Mouse (Mus musculus) hindbrain, embryonic 16.5 days (tissue): Measurements from ENCODE around the gene Pcdh15. TPM values are rescaled to one million over a fixed set of nuclear protein-coding genes. Genes with fewer than 3 reads are reported as not detected.

Source experiments
- ATAC-seq: fragments of 200-750 bp; cut with Nextera tagmentation; 2 replicates; pipeline ENCODE4 v1.8.0; 2017; ENCODE audit warnings: moderate TSS enrichment, moderate library complexity
- H3K27ac ChIP-seq: fragments of 300-500 bp; sonication (generic); 2 replicates; pipeline ENCODE4 v1.5.1; 2014; ENCODE audit warnings: low read depth, mild to moderate bottlenecking, control low read depth, low read length, moderate library complexity
- H3K27me3 ChIP-seq: fragments of 300-500 bp; sonication (generic); replicated peaks from 2 replicates; pipeline ENCODE4 v1.6.1; 2014; ENCODE audit warnings: low read length; ENCODE audit not compliant: control insufficient read depth, insufficient read depth
- H3K36me3 ChIP-seq: fragments of 300-500 bp; sonication (generic); 2 replicates; pipeline ENCODE4 v1.6.1; 2014; ENCODE audit warnings: mild to moderate bottlenecking, low read length, moderate library complexity, mixed read lengths; ENCODE audit not compliant: control insufficient read depth, insufficient read depth
- H3K4me1 ChIP-seq: fragments of 300-500 bp; sonication (generic); 2 replicates; pipeline ENCODE4 v1.6.1; 2014; ENCODE audit warnings: low read depth, low read length; ENCODE audit not compliant: control insufficient read depth, insufficient read depth
- H3K4me2 ChIP-seq: fragments of 300-500 bp; sonication (generic); 2 replicates; pipeline ENCODE4 v1.6.1; 2014; ENCODE audit warnings: mild to moderate bottlenecking, low read length, control low read depth, moderate library complexity
- H3K4me3 ChIP-seq: fragments of 300-500 bp; sonication (generic); 2 replicates; pipeline ENCODE4 v1.5.1; 2014; ENCODE audit warnings: mild to moderate bottlenecking, low read length, control low read depth, moderate library complexity
- H3K9ac ChIP-seq: fragments of 300-500 bp; sonication (generic); 2 replicates; pipeline ENCODE4 v1.6.1; 2014; ENCODE audit warnings: low read depth, mild to moderate bottlenecking, control low read depth, low read length, moderate library complexity
- H3K9me3 ChIP-seq: fragments of 300-500 bp; sonication (generic); 2 replicates; pipeline ENCODE4 v1.6.1; 2014; ENCODE audit warnings: mild to moderate bottlenecking, low read length, moderate library complexity; ENCODE audit not compliant: control insufficient read depth
- WGBS: fragments of 180-500 bp; shearing (Covaris S2); extraction: QIAGEN DNeasy Blood & Tissue Kit; methylation state at CpG from one replicate; pipeline ENCODE4 v1.1.7; 2014; 5-methylcytosine and 5-hydroxymethylcytosine counted together
- polyA plus RNA-seq: library from polyadenylated mRNA; unstranded; fragments of >200 nt; fragmentation: Nextera tagmentation; extraction: Ambion mirVana; gene quantifications from 2 replicates; pipeline ENCODE4 v1.2.1, GENCODE M21; 2015

Gene Pcdh15
- polyA plus RNA-seq, 1 experiment from 2014 or later, result 14.3 TPM

- Histone ChIP-seq H3K4me2 (no peak overlapping the region), H3K27me3 (no peaks in the 10 kb centered on the region), H3K4me1 (no peaks in the 10 kb centered on the region), H3K36me3 (no peaks in the 10 kb centered on the region), H3K27ac (no peak overlapping the region), H3K9ac (no peak overlapping the region), H3K4me3 (no peak overlapping the region), H3K9me3 (no peaks in the 10 kb centered on the region)
- ATAC-seq, result no peak
- 84% methylated on average over 2 of the region's 2 CpGs for WGBS
Measured at GRCm38 (mm10) chr10:74538371-74538770, 1439.2 kb downstream of the Pcdh15 start.

DNA sequence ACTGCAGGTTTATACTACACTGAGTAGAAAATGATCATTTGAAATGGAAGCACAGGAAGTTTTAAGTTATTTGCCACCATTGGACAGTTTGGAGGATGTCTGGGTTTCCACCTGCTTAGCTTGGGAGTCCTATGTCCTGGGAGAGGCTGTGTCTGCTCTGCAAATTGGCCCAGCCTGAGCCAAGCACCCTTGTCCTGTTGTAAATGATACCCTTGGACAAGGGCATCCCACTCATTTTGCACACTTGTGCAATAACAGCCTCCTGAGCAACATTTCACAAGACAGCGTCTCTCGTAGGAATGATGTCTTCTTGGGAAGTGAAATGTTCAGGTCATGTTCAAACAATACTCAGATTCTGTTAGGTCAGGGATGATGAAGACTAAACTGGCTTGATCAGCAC, 1456.2 kb downstream of the Pcdh15 start:
- Histone ChIP-seq H3K4me3 (no peak overlapping the region), H3K27me3 (no peaks in the 10 kb centered on the region), H3K4me2 (no peak overlapping the region), H3K36me3 (no peaks in the 10 kb centered on the region), H3K9me3 (no peaks in the 10 kb centered on the region), H3K4me1 (no peaks in the 10 kb centered on the region), H3K27ac (no peak overlapping the region), H3K9ac (no peak overlapping the region)
- 49% methylated on average over 2 of the region's 2 CpGs for WGBS
- ATAC-seq, result no peak

- WGBS, result 75% methylated on average over 3 of the region's 3 CpGs
- H3K4me3 ChIP-seq, result no peak overlapping the region
Measured at GRCm38 (mm10) chr10:74569603-74570002, 1470.5 kb downstream of the Pcdh15 start.

DNA sequence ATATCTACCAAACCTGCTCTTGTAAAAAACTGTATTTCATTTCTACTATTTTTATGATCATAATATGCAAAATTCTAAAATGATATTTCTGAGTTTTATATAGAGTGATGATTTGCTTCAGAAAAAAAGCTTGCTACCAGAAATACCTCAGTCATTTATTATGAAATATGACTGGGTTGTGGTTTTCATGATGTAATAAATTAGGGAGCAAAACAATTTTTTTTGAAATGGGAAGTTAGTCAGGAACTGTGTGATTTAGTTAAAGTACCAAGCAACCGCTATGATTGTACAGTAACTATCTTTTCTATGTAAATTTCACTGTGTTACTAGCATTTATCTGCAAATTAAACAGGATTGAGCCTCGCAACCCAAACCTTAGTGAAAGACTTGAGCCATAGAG, 1480.8 kb downstream of the Pcdh15 start:
- no peak overlapping the region for H3K4me3 ChIP-seq
- no peaks in the 10 kb centered on the region for H3K4me1 ChIP-seq
- H3K36me3 ChIP-seq, result no peaks in the 10 kb centered on the region
- H3K9ac ChIP-seq, result no peak overlapping the region
- no peaks in the 10 kb centered on the region for H3K27me3 ChIP-seq
- H3K27ac ChIP-seq, result no peak overlapping the region
- H3K9me3 ChIP-seq, result no peaks in the 10 kb centered on the region
- H3K4me2 ChIP-seq, result no peak overlapping the region
- WGBS, result 93% methylated on average over 2 of the region's 2 CpGs
- ATAC-seq, result no peak

More at GRCm38 (mm10) chr10:74569603-74570002, 1470.5 kb downstream of the Pcdh15 start:
- no peaks in the 10 kb centered on the region for H3K4me1 ChIP-seq
- no peak overlapping the region for H3K27ac ChIP-seq
- H3K4me2 ChIP-seq, result no peak overlapping the region
- no peak overlapping the region for H3K9ac ChIP-seq
- H3K36me3 ChIP-seq, result no peaks in the 10 kb centered on the region
- ATAC-seq, result no peak
- no peaks in the 10 kb centered on the region for H3K27me3 ChIP-seq
- no peaks in the 10 kb centered on the region for H3K9me3 ChIP-seq

GRCm38 (mm10) chr10:74591799-74592198, 1492.7 kb downstream of the Pcdh15 start:
- Histone ChIP-seq H3K4me2 (no peak overlapping the region), H3K9ac (no peak overlapping the region), H3K27me3 (no peaks in the 10 kb centered on the region), H3K4me1 (no peaks in the 10 kb centered on the region), H3K9me3 (no peaks in the 10 kb centered on the region), H3K27ac (no peak overlapping the region), H3K36me3 (no peaks in the 10 kb centered on the region), H3K4me3 (no peak overlapping the region)
- WGBS, result 71% methylated on average over 3 of the region's 3 CpGs
- ATAC-seq, result no peak

DNA sequence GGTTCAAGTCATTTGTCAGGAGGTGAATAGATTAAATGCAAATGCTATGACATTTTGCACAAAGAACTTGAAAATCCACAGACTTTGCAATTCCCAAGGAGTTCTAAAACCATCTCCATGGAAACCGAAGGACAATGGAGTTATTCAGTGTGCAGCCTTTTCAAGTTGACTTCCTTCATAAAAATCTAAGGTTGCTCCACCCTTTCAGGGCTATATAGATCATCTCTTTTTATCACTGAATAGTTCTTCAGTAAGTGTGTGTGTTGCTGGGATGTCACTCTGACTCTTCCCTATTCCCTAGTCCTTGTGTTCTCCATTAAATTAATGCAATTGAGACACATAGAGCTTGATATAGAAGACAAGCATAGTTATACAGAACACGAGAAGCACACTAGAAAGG, 1508.5 kb downstream of the Pcdh15 start:
- WGBS, result 63% methylated on average over 2 of the region's 2 CpGs
- Histone ChIP-seq H3K4me1 (no peaks in the 10 kb centered on the region), H3K9ac (no peak overlapping the region), H3K4me2 (no peak overlapping the region), H3K4me3 (no peak overlapping the region), H3K36me3 (no peaks in the 10 kb centered on the region), H3K27me3 (no peaks in the 10 kb centered on the region), H3K27ac (no peak overlapping the region), H3K9me3 (no peaks in the 10 kb centered on the region)
- no peak for ATAC-seq

DNA sequence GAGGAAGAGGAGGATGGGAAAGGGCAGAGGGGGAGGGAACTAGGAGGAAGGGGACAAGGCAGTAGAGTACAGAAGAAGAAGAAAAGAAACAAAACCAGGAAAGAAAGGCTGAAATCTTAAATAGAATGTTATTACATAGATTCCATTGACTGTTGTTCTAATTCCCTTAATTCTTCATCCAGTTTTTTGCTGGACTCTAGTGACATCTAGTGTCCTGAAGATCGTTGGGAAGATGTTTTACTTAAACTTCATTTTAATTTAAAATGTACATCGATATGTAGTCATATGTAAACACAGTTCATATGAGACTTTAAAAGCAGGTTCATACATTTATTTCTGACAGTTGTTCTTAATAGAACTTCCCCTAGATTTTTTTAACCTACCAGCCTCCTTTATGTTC, 1522.7 kb downstream of the Pcdh15 start:
- 49% methylated on average over 2 of the region's 2 CpGs for WGBS
- ATAC-seq, result no peak
- H3K27ac ChIP-seq, result no peak overlapping the region

DNA sequence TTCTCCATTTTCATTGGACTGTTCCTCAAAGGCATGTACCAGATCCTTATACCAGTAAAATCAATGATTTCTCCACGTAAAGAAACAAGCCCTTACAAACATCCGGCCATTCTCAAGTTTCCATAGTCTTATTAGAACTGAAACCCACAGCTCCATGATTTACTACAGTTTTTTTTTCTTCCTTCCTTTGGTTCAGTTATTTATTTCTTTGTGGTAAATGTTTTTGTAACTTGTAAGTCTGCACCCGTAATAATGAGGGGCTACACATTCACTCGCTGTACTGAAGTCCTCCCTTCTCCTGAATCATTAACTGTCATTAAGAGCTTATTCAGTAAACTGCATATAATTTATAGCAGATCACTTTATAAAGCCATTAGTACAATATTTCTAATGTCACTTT, 1526.6 kb downstream of the Pcdh15 start:
- no peak overlapping the region for H3K4me2 ChIP-seq
- no peaks in the 10 kb centered on the region for H3K27me3 ChIP-seq
- no peaks in the 10 kb centered on the region for H3K9me3 ChIP-seq
- no peak overlapping the region for H3K9ac ChIP-seq
- H3K36me3 ChIP-seq, result no peaks in the 10 kb centered on the region
- H3K27ac ChIP-seq, result no peak overlapping the region
- H3K4me3 ChIP-seq, result no peak overlapping the region
- WGBS, result 74% methylated on average over 4 of the region's 4 CpGs
- ATAC-seq, result no peak
- no peaks in the 10 kb centered on the region for H3K4me1 ChIP-seq

More for the DNA sequence above, 1522.7 kb downstream of the Pcdh15 start:
- no peak overlapping the region for H3K4me3 ChIP-seq
- H3K9me3 ChIP-seq, result no peaks in the 10 kb centered on the region
- H3K4me1 ChIP-seq, result no peaks in the 10 kb centered on the region
- no peaks in the 10 kb centered on the region for H3K36me3 ChIP-seq
- H3K4me2 ChIP-seq, result no peak overlapping the region
- H3K27me3 ChIP-seq, result no peaks in the 10 kb centered on the region
- H3K9ac ChIP-seq, result no peak overlapping the region

DNA sequence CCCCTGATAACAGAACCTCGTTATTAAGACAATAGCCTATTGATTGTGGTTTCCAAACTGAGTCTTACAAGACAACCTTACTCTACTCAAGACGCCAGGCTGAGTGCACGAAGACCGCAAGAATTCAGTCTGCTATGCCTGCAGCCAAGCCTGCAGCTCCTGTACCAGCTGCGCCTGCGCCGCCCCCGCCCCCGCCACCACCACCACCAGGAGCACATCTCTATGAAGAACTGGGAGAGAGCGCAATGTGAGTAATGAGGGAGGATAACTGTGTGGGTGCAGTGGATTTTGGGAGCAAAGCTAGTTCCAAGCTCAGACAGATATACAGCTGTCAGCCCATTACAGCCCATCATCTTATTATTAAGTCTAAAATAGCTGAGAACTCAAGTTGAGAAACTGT, 1527.5 kb downstream of the Pcdh15 start:
- Histone ChIP-seq H3K36me3 (no peaks in the 10 kb centered on the region), H3K9ac (no peak overlapping the region), H3K4me1 (no peaks in the 10 kb centered on the region), H3K4me2 (no peak overlapping the region), H3K27me3 (no peaks in the 10 kb centered on the region), H3K9me3 (no peaks in the 10 kb centered on the region), H3K4me3 (no peak overlapping the region), H3K27ac (no peak overlapping the region)
- 70% methylated on average over 10 of the region's 10 CpGs for WGBS
- ATAC-seq, result no peak

DNA sequence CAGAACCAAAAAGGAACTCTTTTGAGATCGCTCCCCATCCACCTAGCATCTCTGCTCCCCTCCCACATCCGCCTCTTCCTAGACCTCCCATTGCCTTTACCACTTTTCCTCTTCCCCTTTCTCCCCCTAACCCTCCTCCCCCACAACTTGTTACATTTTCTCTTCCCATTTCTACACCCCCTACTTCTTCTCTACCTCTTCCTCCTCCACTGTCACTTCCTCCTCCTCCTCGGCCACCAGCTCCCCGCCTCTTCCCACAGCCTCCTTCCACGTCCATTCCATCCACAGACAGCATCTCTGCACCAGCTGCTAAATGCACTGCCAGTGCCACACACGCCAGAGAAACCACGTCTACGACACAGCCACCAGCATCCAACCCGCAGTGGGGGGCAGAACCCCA, 1532.2 kb downstream of the Pcdh15 start:
- no peak overlapping the region for H3K9ac ChIP-seq
- H3K27ac ChIP-seq, result no peak overlapping the region
- no peak for ATAC-seq
- H3K4me1 ChIP-seq, result no peaks in the 10 kb centered on the region
- H3K9me3 ChIP-seq, result no peaks in the 10 kb centered on the region
- H3K4me3 ChIP-seq, result no peak overlapping the region
- H3K4me2 ChIP-seq, result no peak overlapping the region
- no peaks in the 10 kb centered on the region for H3K27me3 ChIP-seq
- H3K36me3 ChIP-seq, result no peaks in the 10 kb centered on the region
- 82% methylated on average over 9 of the region's 9 CpGs for WGBS
